23 mouse cellular contexts compared by ENCODE assay signal in genomic region chr13:63793345-63794308, GRCm38 (mm10).
"Had no signal": no experiment of that assay in that cellular context is flagged by ENCODE, and none has a peak within 500 bp of the region (broad histone marks: within the 10 kb centered on the region; RNA-seq: fewer than 3 reads in every experiment).

No protein-coding gene starts in this region.

- H3K4me1 ChIP-seq: kidney, embryonic 15.5 days; limb, embryonic 13.5 days; liver, embryonic 12.5 days; liver, embryonic 15.5 days; lung, embryonic 15.5 days; megakaryocyte, embryonic 14.5 days; midbrain, embryonic 10.5 days; stomach, embryonic 15.5 days had no signal

- H3K9me3 ChIP-seq: kidney, embryonic 15.5 days; limb, embryonic 13.5 days; liver, embryonic 12.5 days; liver, embryonic 15.5 days; lung, embryonic 15.5 days; megakaryocyte, embryonic 14.5 days; midbrain, embryonic 10.5 days; stomach, embryonic 15.5 days had no signal

- H3K36me3 ChIP-seq: kidney, embryonic 15.5 days; limb, embryonic 13.5 days; liver, embryonic 12.5 days; liver, embryonic 15.5 days; lung, embryonic 15.5 days; midbrain, embryonic 10.5 days; stomach, embryonic 15.5 days had no signal

- H3K4me3 ChIP-seq: kidney, embryonic 15.5 days; left cerebral cortex, adult 2 months; limb, embryonic 13.5 days; liver, embryonic 12.5 days; liver, embryonic 15.5 days; lung, embryonic 15.5 days; megakaryocyte, embryonic 14.5 days; midbrain, embryonic 10.5 days; stomach, embryonic 15.5 days had no signal

- H3K27me3 ChIP-seq: kidney, embryonic 15.5 days; limb, embryonic 13.5 days; liver, embryonic 12.5 days; liver, embryonic 15.5 days; lung, embryonic 15.5 days; stomach, embryonic 15.5 days had no signal

- DNase-seq: kidney, adult 8-10 months; kidney, postnatal 10 days; kidney, postnatal 36 days; layer of hippocampus, postnatal 36 days; left cerebral cortex, postnatal 4 days; liver; lung, adult 18-20 months; lung, postnatal 10 days; lung, postnatal 36 days; midbrain, embryonic 14.5 days; right cerebral cortex, adult 18-20 months; right cerebral cortex, postnatal 14 days; right cerebral cortex, postnatal 4 days; thymus, postnatal 25 days had no signal

- H3K27ac ChIP-seq: kidney, embryonic 15.5 days; left cerebral cortex, adult 2 months; limb, embryonic 13.5 days; liver, embryonic 12.5 days; liver, embryonic 15.5 days; lung, embryonic 15.5 days; midbrain, embryonic 10.5 days; stomach, embryonic 15.5 days had no signal

- ATAC-seq: liver, embryonic 12.5 days had no signal
